Mouse (Mus musculus) monocyte, adult 2 months (primary cell): ENCODE results near the gene Olfr235.
"Not testable (repeated sequence)": the region's sequence is repeated elsewhere in the genome, so short reads cannot be mapped to it uniquely, and the experiment has no call there.

ENCODE experiments used
- DNase-seq, 2 experiments: peaks; one replicate each; pipeline ENCODE4 v3.0.0; 2022; ENCODE audit warnings: low spot score in 2 of 2, low read depth in 1 of 2

The Olfr235 gene

GRCm38 (mm10) chr19:12260732-12261131 lies at the start of gene Olfr235:
Gene Olfr235, plus strand, starts transcription at chr19:12261032.
- no peak for DNase-seq

GRCm38 (mm10) chr19:12232496-12232895 lies 28.3 kb upstream of the Olfr235 start, which contains the start of gene Olfr1432:
Gene Olfr1432, minus strand, starts transcription at chr19:12232596.
- not testable (repeated sequence) for DNase-seq

GRCm38 (mm10) chr19:12241559-12241958 lies 19.3 kb upstream of the Olfr235 start, which contains the start of gene Olfr262:
Gene Olfr262, minus strand, starts transcription at chr19:12241659.
- no peak for DNase-seq

DNA sequence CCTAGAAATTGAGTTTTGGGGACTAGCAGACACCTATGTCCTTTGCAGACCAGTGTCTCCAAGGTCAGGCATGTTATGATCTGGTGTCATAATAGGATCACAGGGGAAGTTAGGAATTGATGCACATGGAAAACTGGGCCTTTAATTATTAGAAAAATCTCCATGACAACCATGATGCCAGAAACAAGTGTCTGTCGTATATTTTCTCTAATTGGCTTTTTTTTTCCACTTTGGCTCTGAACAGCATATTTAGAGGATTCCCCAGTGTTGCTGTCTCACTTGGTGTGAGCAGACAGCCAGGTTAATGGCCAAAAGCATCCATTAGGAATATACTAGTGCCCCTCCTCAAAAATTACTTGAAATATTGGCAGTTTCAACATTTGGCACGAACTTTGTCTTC lies 18.7 kb downstream of the Olfr235 start, which contains the start of gene Olfr1434:
Gene Olfr1434 (plus strand): TSS at position 301 of the 400 bp plus-strand sequence.
- DNase-seq, result no peak

DNA sequence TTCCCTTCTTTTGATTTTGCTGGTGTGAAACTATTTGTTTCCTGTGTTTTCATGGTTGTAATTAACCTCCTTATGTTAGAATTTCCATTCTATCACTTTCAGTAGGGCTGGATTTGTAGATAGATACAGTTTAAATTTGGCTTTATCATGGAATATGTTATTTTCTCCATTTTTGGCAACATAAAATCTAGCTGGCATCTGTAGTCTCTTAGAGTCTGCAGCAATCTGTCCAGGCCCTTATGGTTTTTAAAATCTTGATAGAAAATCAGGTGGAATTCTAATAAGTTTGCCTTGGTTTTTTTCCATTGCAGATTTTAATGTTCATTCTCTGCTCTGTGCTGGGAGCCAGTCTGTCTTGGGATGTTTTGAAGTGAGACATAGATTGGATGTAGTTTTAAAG lies 32.1 kb downstream of the Olfr235 start:
- DNase-seq, result no peak

DNA sequence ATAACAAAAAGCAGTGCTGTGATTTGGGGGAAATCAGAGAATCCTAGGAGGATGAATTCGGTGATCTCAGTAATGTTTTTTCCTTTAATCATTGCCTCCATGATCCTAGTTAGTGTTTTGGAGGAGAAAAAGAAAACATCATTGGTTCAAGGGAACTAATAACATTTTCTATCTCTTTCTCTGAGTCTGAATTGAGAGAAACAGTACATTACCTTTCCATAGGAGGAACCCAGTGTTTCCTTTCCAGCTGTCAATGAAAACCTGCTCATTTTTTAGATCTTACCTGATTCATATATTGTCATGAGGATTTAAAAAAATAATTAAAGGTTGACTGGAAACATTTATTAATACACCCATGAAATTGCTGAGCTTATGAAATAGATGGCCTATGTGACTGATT lies 38.2 kb downstream of the Olfr235 start, which contains the start of gene Olfr1436:
Gene Olfr1436 (minus strand): TSS at position 101 of the 400 bp plus-strand sequence.
- DNase-seq, result not testable (repeated sequence)
